9 mouse cellular contexts compared by ENCODE assay signal in the genomic region with DNA sequence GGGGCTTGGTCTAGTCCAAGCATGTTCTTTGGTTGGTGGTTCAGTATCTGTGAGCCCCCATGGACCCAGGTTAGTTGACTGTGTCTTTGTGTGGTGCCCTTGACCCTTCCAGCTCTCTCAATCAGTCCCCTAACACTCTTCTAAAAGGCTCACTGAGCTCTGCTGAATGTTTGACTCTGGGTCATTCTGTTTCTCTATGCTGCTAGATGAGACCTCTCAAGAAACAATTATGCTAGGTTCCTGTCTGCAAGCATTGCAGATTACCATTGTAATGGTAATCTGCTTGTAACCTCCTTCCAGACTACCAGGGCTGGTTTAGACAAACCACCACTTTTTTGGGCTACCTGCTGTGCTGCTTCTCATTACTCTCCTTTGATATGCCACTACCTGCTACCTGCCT.
"Had no signal": no experiment of that assay in that cellular context is flagged by ENCODE, and none has a peak within 500 bp of the region (broad histone marks: within the 10 kb centered on the region; RNA-seq: fewer than 3 reads in every experiment).

No protein-coding gene starts in this region.

- ATAC-seq: midbrain, embryonic 13.5 days; midbrain, embryonic 15.5 days had no signal

- DNase-seq: lung, adult 18-20 months; lung, embryonic 14.5 days; lung, postnatal 10 days; right cerebral cortex, postnatal 14 days; thymus, adult 2 months; thymus, postnatal 25 days; thymus, postnatal 4 days had no signal
